Mouse (Mus musculus): ENCODE results near the gene Kat2b.
"Not testable (repeated sequence)": the region's sequence is repeated elsewhere in the genome, so short reads cannot be mapped to it uniquely, and the experiment has no call there.

Gene Kat2b

DNA sequence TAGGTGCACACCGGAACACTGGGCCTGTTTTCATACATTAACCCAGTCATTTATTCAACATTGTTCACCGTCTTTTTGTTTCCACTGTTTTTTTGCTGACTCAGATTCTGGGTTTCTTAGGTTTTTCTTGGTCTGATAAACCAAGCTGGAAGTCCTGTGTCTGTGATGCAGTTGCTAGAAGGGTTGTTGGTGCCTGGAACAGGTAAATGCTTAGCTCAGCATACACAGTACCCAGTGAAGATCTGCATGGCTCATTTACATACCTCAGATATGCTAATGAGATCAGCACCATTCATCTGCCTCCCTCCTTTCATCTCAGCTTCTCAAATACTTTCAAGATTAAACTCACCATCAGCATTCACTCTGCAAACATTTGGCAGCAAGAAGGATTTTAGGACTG lies 92.0 kb downstream of the Kat2b start:
- in situ Hi-C loops (cut with MboI; ENCODE audit: low sequenced_read_pairs) = no loop called here

DNA sequence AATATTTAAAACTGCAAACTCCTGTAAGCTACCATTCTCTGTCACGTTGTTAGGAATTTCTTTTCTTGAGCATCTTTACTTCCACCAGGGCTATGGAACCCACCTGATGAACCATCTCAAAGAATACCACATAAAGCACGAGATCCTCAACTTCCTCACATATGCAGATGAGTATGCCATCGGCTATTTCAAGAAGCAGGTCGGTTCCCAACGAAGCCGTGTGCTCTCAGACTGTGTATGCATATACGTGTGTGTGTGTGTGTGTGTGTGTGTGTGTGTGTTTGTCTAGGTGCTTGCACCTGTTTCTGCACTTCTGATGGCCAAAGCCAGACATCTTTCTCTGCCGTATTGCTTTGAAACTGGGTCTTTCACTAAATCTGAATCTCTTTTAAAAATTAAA lies 92.6 kb downstream of the Kat2b start:
- in situ Hi-C loops (cut with MboI; ENCODE audit: low sequenced_read_pairs) = no loop called here

DNA sequence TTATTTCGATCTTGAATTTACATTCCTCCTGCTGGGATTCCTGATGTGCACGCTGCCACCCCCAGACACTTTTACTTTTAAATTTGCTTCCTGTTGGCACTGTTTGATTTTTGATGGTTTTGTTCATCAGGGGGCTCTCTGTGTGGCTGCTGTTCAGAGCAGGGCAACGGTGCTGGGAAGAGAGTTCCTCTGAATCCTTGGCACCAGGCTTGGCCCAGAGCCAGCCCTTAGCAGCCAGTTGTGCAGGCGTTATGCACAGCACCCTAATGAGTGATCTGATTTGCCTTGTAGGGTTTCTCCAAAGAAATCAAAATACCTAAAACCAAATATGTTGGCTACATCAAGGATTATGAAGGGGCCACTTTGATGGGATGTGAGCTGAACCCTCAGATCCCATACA lies 93.1 kb downstream of the Kat2b start:
- in situ Hi-C loops (cut with MboI; ENCODE audit: low sequenced_read_pairs) = no loop called here

DNA sequence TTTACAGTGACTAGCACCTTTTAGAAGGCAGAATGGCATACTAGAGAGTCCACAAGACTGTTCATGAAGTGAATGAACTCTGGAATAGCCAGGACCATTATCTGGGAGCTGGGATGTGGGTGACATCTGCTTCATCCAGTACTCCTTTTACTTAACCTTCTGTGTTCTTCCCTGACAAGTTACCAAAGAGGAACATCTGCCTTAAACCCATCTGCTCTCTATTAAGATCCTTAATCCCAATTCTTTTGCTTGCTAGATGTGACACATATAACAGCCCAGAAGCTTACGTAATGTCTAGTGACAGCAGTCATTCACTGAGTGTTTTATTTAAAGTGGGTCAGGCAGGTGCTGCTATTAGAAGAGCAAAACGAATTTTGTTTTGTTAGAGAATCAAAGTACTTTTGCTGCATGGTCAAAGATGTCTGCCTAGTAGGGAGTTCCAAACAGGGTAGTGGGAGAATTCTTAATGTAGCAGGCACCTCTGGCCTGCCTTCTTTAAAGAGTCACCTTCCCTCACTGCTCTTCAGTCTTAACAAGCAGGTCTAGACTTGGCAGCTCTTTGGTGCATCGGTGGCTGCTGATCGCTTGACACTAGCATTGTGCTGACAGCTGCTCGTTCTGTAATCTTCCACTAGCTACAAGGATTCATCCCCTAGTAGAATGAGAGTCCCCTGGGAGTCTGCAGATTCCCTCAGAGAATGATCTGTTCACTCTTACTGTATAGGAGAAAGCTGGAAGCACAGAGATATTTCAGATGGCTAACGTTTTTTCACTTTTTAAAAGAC lies 94.6 kb downstream of the Kat2b start:
- in situ Hi-C loops (cut with MboI; ENCODE audit: low sequenced_read_pairs) = no loop called here

DNA sequence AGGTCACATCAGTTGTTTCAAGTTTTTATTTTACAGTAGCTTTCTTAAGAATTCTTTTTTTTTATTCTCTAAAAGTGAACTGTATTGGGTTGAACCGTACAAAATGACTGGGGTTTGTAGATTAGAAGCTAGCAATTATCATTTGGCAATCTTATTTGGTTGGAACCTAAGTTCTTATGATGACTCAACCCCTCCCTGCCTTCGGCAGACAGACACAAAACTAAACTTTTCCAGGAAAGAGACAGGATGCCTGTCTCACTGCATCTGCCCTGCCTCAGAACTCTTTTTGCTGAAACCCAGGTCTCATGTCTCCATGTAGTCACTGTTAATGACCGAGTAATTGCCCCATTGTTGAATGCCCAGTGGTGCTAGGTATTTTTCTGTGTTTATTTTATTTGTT lies 97.6 kb downstream of the Kat2b start:
- in situ Hi-C loops (cut with MboI; ENCODE audit: low sequenced_read_pairs) = no loop called here

DNA sequence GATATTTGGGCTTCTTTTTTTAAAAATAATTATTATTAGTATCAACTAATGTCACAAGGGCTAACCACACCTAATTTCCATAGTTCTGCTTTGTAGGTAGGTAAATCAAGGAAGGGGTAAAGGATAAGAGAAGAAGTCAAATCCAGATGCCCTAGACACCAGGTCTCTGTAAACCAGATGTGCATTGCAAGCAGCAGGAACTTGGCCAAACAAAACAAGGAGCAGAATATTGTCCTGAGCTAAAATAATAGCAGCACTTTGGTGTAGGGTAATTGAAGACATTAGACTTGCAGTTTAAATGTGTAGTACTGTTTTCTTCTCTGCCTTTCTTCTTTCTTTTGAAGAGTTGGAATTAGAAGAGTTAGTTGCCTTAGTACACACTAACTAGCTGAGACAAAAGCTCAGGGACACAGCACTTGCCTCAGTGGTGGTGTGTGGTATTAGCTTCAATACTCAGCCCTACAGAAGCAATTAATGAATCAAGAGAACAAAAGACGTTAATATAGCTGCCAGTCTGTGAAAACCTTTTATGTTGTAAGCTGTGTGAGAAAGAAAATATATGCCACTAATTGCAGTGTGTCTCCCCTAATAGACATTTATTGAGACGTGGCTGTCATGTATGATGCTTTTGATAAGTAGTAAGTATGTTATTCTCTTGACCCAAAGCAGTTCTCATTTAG lies 98.2 kb downstream of the Kat2b start:
- in situ Hi-C loops (cut with MboI; ENCODE audit: low sequenced_read_pairs) = no loop called here

DNA sequence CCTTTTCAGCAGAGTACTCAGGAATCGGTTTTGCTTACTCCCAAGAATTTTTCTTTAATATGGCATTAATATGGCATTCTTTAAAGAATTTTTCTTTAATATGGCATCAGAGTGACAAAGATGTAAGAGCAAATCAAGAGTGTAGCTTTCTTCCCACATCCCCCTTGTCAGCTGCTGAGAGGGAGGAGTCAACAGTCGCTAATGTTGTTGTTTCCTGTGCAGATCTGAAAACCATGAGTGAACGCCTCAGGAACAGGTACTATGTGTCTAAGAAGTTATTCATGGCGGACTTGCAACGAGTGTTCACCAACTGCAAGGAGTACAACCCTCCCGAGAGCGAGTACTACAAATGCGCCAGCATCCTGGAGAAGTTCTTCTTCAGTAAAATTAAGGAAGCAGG lies 103.8 kb downstream of the Kat2b start:
- in situ Hi-C loops (cut with MboI; ENCODE audit: low sequenced_read_pairs) = no loop called here

DNA sequence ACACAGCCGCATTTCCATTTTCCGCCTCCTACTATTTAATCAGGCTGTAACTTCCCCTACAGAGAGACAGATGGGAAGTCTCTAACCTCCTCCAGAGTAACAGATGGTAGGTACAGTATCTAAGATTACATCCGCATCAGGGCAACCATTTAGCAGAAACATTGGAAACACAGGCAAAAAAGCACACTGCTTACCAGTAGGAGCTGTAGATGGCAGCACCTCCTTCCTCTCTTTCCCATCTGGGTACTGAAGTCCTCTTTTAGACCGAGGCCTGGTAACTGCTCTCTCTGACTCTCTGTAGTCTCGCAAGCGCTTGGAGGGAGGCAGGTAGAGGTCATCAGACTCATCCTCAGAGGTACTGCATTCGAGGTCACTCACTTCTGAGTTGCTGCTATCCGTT lies 112.1 kb downstream of the Kat2b start:
- in situ Hi-C loops (cut with MboI; ENCODE audit: low sequenced_read_pairs) = no loop called here

DNA sequence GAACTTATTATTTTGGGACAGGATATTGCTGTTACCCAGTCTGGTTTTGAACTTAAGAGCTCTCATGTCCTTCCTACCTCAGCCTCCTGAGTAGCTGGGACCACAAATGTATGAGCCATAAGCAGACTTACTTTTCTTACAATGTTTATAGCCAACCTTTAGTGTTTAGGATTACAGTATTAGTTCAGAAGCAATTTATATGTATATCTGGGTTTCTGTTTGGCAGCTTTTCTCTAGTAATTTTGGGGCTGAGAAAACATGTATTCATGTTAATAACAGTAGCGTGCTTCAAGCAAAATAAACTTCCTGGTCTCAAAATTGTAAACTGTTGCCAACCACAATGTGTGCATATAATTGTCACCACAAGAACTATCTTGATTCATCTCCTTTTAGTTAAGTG lies 121.7 kb downstream of the Kat2b start:
- in situ Hi-C loops (cut with MboI; ENCODE audit: low sequenced_read_pairs) = loop anchor here (10.0 kb wide), 1 partner anchor 114 kb away; no protein-coding TSS in a partner anchor

DNA sequence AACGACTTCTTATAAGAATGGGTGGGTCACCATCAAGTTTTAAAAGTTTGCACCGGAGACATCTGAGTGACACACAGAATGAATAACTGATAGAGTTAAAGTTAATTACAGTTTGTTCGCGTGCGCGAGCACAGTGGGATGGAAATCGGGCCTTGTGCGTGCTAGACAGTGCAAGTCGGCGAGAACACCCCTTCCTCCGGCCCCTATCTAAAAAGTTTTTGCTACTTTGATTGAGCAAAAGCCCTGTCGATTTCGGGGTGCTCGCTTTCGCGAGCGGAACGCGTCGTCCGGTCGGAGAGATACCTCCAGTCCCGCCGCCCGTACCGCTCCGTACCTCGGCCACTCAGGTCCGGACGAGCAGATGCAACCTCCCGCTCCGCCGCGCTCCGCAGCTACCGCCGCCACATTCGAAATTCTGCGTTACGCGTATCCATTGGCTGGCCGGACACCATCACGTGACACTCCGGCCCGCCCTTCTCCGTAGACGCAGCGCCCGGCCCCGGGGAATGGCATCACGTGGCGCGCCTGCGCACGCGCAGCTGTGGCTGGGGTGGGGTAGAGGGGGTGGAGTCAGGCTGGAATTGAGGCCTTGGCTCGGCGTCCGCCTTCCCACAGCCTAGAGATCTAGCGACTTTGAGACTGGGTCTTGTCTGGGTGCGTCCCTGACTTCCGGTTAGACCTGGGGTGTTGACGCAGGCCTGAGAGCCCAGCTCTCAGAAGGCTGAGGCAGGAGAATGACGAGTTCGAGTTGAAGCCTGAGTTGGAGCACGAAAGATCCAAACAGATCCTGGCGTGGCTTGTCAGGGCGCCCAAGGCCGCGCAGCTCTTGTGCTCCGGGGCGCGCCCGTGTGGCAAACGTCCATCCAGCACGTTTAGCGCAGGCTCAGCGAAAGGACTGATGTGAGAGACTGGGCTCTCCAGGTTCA lies 122.5 kb downstream of the Kat2b start, which contains the start of gene Sgo1:
Gene Sgo1, minus strand, starts transcription at position 457 of the 926 bp plus-strand sequence.
- in situ Hi-C loops (cut with MboI; ENCODE audit: low sequenced_read_pairs) = loop anchor here (10.0 kb wide), 1 partner anchor 114 kb away; no protein-coding TSS in a partner anchor

DNA sequence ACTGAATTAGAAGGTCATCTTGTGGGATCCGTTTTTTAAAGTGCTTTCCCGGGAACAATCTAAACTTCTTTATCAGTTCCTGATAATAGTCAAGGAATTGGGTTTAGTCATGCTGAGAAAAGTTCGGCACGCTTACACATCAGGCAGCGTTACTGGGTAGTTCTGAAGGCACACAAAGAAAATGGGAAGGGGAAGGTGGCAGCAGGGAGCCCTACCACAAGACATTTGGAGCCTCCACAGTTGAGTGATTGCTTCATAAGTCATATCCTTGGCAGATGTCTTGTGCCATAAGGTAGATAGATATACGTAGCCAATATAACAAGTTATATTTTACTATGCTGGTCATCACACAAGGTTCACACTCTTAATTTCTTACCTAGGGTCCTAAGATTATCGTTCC lies 123.3 kb downstream of the Kat2b start:
- in situ Hi-C loops (cut with MboI; ENCODE audit: low sequenced_read_pairs) = loop anchor here (10.0 kb wide), 1 partner anchor 115 kb away; no protein-coding TSS in a partner anchor

DNA sequence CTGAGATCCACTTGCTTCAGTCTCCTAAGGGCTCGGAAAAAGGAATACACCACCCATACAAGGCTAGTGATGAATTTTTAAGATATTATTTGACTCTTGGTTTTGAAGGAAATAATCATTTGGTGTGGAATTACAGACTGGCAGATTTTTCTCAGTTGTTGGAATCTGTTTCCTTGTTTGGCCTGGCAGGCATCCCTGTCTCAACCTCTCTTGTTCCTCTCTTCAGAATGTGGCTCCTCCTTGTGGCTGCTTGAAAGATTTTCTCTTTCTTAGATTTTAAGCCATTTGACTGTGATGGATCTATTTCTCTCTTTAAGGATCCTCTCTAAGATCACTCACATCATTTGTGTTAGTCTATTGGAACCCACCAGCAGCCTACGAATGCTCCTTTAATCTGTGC lies 127.4 kb downstream of the Kat2b start:
- in situ Hi-C loops (cut with MboI; ENCODE audit: low sequenced_read_pairs) = no loop called here

DNA sequence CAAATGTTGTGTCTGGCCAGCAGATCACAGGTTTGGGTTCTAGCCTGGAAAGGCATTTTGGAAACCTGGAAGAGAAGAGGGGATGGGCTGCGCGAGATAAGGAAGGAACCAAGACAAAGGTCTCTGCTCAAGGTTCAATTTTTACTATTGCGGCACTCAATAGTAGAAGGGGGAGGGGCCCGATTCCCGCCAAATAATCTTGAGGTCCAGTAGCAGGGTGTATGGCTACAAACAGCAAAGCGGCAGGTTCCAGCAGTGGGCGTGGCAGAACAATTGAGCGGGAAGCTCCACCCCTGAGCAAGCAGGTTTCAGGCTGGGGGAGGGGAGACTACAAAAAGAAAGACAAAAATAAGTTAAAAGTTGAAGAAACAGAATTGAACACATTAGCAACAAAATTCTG lies 130.9 kb downstream of the Kat2b start:
- in situ Hi-C loops (cut with MboI; ENCODE audit: low sequenced_read_pairs) = not testable (repeated sequence)

DNA sequence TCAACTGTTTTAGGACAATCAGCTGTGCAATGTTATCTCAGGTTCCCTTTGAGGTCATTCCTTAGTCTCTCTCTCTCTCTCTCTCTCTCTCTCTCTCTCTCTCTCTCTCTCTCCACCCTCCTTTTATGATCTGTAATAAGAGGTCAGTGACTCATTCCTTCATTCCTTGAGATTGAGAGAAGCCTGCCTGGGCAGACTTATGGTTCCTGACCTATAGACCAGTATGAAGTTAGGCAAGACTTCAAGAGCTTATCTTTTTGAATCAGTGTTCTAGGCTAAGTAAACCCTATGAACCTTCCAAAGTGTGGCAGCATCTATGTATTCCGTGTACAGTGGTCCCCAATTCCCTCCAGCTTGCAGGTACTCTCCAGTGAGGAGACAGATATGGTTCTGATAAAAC lies 147.8 kb downstream of the Kat2b start:
- in situ Hi-C loops (cut with MboI; ENCODE audit: low sequenced_read_pairs) = no loop called here

DNA sequence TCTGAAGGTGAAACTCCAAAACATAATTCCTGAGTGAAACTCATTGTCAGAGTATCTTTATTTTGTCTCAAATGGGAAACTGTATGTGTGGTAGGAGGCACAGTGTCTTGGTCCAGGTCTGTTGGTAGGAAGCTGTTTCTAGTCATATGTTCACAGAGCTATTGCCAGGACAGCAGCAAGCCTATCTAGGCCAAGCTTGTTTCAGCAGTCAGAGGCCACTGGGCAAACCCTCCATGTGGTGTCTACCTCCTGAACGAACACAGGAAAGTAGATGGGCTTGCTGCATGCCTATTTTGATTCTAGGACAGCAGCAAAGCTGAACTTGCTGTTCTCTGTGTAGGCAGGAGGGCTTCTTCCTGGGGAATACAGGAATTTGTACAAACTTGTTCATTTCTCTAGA lies 148.5 kb downstream of the Kat2b start:
- in situ Hi-C loops (cut with MboI; ENCODE audit: low sequenced_read_pairs) = not testable (repeated sequence)

DNA sequence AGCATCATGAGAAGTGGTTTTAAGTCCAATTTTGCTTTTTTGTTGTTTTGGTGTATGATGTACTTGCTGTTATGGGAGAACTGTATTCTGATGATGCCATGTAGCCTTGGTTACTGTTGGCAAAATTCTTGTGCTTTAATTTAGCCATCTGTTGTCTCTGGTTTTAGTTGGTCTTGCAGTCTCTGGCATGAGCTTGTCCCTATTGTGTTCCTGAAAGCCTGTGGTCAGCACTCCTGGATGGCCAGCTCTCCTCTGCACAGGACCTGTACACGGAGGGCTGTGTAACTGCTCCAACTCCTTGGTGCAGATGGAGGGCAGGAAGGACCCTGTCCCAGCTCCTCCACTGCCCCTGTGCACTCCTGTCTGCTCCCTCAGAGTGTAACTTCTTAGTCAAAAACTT lies 151.8 kb downstream of the Kat2b start:
- in situ Hi-C loops (cut with MboI; ENCODE audit: low sequenced_read_pairs) = no loop called here

DNA sequence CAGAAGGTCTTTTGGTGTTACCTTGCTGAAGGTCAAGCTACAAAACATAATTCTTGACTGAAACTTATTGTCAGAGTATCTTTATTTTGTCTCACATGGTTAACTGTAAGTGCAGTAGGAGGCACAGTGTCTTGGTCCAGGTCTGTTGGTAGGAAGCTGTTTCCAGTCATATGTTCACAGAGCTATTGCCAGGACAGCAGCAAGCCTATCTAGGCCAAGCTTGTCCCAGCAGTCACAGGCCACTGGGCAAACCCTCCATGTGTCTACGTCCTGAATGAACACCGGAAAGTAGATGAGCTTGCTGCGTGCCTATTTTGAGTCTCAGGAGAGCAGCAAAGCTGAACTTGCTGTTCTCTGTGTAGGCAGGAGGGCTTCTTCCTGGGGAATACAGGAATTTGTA lies 152.3 kb downstream of the Kat2b start:
- in situ Hi-C loops (cut with MboI; ENCODE audit: low sequenced_read_pairs) = not testable (repeated sequence)

Measured in CH12F3 (cell line).